Mouse (Mus musculus) hindbrain, embryonic 13.5 days (tissue): ENCODE results near the gene Riiad1. TPM values are rescaled to one million over a fixed set of nuclear protein-coding genes. Genes with fewer than 3 reads are reported as not detected.
A peak's percentile ranks its signal among the peaks of the same experiment; 100 is the strongest.

Source experiments
- ATAC-seq: fragments of 200-750 bp; cut with Nextera tagmentation; 2 replicates; pipeline ENCODE4 v1.8.0; 2017; ENCODE audit warnings: moderate TSS enrichment; ENCODE audit not compliant: low FRiP score
- H3K27ac ChIP-seq: fragments of 300-500 bp; sonication (generic); 2 replicates; pipeline ENCODE4 v1.5.1; 2015; ENCODE audit warnings: inconsistent platforms, mild to moderate bottlenecking, moderate library complexity
- H3K27me3 ChIP-seq: fragments of 300-500 bp; sonication (generic); 2 replicates; pipeline ENCODE4 v1.6.1; 2015; ENCODE audit warnings: mild to moderate bottlenecking, inconsistent platforms
- H3K36me3 ChIP-seq: fragments of 300-500 bp; sonication (generic); 2 replicates; pipeline ENCODE4 v1.6.1; 2015; ENCODE audit warnings: mild to moderate bottlenecking, inconsistent platforms
- H3K4me1 ChIP-seq: fragments of 300-500 bp; sonication (generic); replicated peaks from 2 replicates; pipeline ENCODE4 v1.6.1; 2015; ENCODE audit warnings: inconsistent platforms
- H3K4me2 ChIP-seq: fragments of 300-500 bp; sonication (generic); 2 replicates; pipeline ENCODE4 v1.6.1; 2015; ENCODE audit warnings: inconsistent platforms, mild to moderate bottlenecking, moderate library complexity
- H3K4me3 ChIP-seq: fragments of 300-500 bp; sonication (generic); 2 replicates; pipeline ENCODE4 v1.5.1; 2015; ENCODE audit warnings: mild to moderate bottlenecking, inconsistent platforms
- H3K9ac ChIP-seq: fragments of 300-500 bp; sonication (generic); 2 replicates; pipeline ENCODE4 v1.6.1; 2015; ENCODE audit warnings: mild to moderate bottlenecking, inconsistent platforms
- H3K9me3 ChIP-seq: fragments of 300-500 bp; sonication (generic); 2 replicates; pipeline ENCODE4 v1.6.1; 2016; ENCODE audit warnings: inconsistent platforms
- WGBS: fragments of 180-500 bp; shearing (Covaris S2); methylation state at CpG from one replicate; pipeline ENCODE4 v1.1.7; 2015; 5-methylcytosine and 5-hydroxymethylcytosine counted together
- polyA plus RNA-seq: library from polyadenylated mRNA; unstranded; fragments of >200 nt; fragmentation: Nextera tagmentation; extraction: Ambion mirVana; gene quantifications from 2 replicates; pipeline ENCODE4 v1.2.1, GENCODE M21; 2015

Gene Riiad1
- polyA plus RNA-seq: 25.0 and 27.1 TPM in 2 replicates

- Histone ChIP-seq H3K4me1 (peaks cover 83% of the 10 kb centered on the region), H3K9me3 (no peaks in the 10 kb centered on the region), H3K27ac (peak within 1 kb of the TSS; percentile 94), H3K4me3 (peak within 1 kb of the TSS; percentile 77), H3K36me3 (peaks cover 28% of the 10 kb centered on the region), H3K9ac (peak within 1 kb of the TSS; percentile 93), H3K4me2 (peak within 1 kb of the TSS; percentile 98), H3K27me3 (no peaks in the 10 kb centered on the region)
- ATAC-seq: no peak
- 8% methylated on average over 16 of the region's 16 CpGs for WGBS
Observed at GRCm38 (mm10) chr3:94480291-94480884, at the start of gene Riiad1. TSS of gene Riiad1 (minus strand) at chr3:94480341.

GRCm38 (mm10) chr3:94526731-94527130, 46.6 kb upstream of the Riiad1 start:
- H3K9ac ChIP-seq: no peak overlapping the region
- no peak overlapping the region for H3K4me3 ChIP-seq
- H3K27ac ChIP-seq: no peak overlapping the region
- no peaks in the 10 kb centered on the region for H3K27me3 ChIP-seq
- peaks cover 31% of the 10 kb centered on the region for H3K36me3 ChIP-seq
- 84% methylated on average over 2 of the region's 2 CpGs for WGBS
- H3K4me1 ChIP-seq: no peaks in the 10 kb centered on the region
- H3K9me3 ChIP-seq: no peaks in the 10 kb centered on the region
- H3K4me2 ChIP-seq: no peak overlapping the region
- ATAC-seq: no peak

GRCm38 (mm10) chr3:94506664-94507063, 26.5 kb upstream of the Riiad1 start:
- Histone ChIP-seq H3K4me2 (no peak overlapping the region), H3K27me3 (no peaks in the 10 kb centered on the region), H3K36me3 (peaks cover 56% of the 10 kb centered on the region), H3K9ac (no peak overlapping the region), H3K9me3 (no peaks in the 10 kb centered on the region), H3K27ac (no peak overlapping the region), H3K4me3 (no peak overlapping the region), H3K4me1 (no peaks in the 10 kb centered on the region)
- no peak for ATAC-seq
- 88% methylated on average over 1 of the region's 1 CpGs for whole genome bisulfite sequencing

GRCm38 (mm10) chr3:94502243-94502642, 22.1 kb upstream of the Riiad1 start:
- Histone ChIP-seq H3K4me2 (no peak overlapping the region), H3K36me3 (peaks cover 47% of the 10 kb centered on the region), H3K4me1 (no peaks in the 10 kb centered on the region), H3K27ac (no peak overlapping the region), H3K27me3 (no peaks in the 10 kb centered on the region), H3K4me3 (no peak overlapping the region), H3K9me3 (no peaks in the 10 kb centered on the region), H3K9ac (no peak overlapping the region)
- 0 out of 2 replicates have a peak, but pooled peaks have one; percentile 49 for ATAC-seq
- 74% methylated on average over 3 of the region's 3 CpGs for WGBS

GRCm38 (mm10) chr3:94497162-94497561, 17.0 kb upstream of the Riiad1 start:
- Histone ChIP-seq H3K9me3 (no peaks in the 10 kb centered on the region), H3K9ac (no peak overlapping the region), H3K36me3 (peaks cover 34% of the 10 kb centered on the region), H3K27ac (no peak overlapping the region), H3K4me3 (no peak overlapping the region), H3K27me3 (no peaks in the 10 kb centered on the region), H3K4me2 (no peak overlapping the region), H3K4me1 (no peaks in the 10 kb centered on the region)
- 86% methylated on average over 4 of the region's 4 CpGs for WGBS
- no peak for ATAC-seq

- peaks cover 84% of the 10 kb centered on the region for H3K4me1 ChIP-seq
- no peak overlapping the region for H3K4me2 ChIP-seq
- H3K27ac ChIP-seq: peak overlapping the region; percentile 58
- WGBS: 72% methylated on average over 6 of the region's 6 CpGs
- ATAC-seq: no peak
- H3K4me3 ChIP-seq: no peak overlapping the region
- H3K9ac ChIP-seq: peak overlapping the region; percentile 39; the same call in 1 of the 2 replicates
- no peaks in the 10 kb centered on the region for H3K27me3 ChIP-seq
- no peaks in the 10 kb centered on the region for H3K9me3 ChIP-seq
- peaks cover 76% of the 10 kb centered on the region for H3K36me3 ChIP-seq
Observed at GRCm38 (mm10) chr3:94487581-94487980, 7.4 kb upstream of the Riiad1 start.

- no peak overlapping the region for H3K4me2 ChIP-seq
- H3K9me3 ChIP-seq: no peaks in the 10 kb centered on the region
- H3K4me3 ChIP-seq: no peak overlapping the region
- 0 out of 2 replicates have a peak overlapping the region, but pooled peaks have one; percentile 24 for H3K9ac ChIP-seq
- 64% methylated on average over 7 of the region's 7 CpGs for WGBS
- H3K27ac ChIP-seq: peak overlapping the region; percentile 95
- peaks cover 92% of the 10 kb centered on the region for H3K4me1 ChIP-seq
- no peak for ATAC-seq
- H3K36me3 ChIP-seq: peaks cover 79% of the 10 kb centered on the region
- no peaks in the 10 kb centered on the region for H3K27me3 ChIP-seq
Observed at GRCm38 (mm10) chr3:94485922-94486321, 5.8 kb upstream of the Riiad1 start.

GRCm38 (mm10) chr3:94483790-94484439, 3.8 kb upstream of the Riiad1 start:
- Histone ChIP-seq H3K9ac (peak overlapping the region; percentile 60), H3K4me3 (peak overlapping the region; percentile 25), H3K4me2 (peak overlapping the region; percentile 54), H3K27ac (peak overlapping the region; percentile 95), H3K27me3 (no peaks in the 10 kb centered on the region), H3K9me3 (no peaks in the 10 kb centered on the region), H3K4me1 (peaks cover 96% of the 10 kb centered on the region), H3K36me3 (peaks cover 62% of the 10 kb centered on the region)
- 14% methylated on average over 20 of the region's 20 CpGs for WGBS
- peak; percentile 91 for ATAC-seq

- no peak for ATAC-seq
- Histone ChIP-seq H3K4me1 (peaks cover 94% of the 10 kb centered on the region), H3K27me3 (no peaks in the 10 kb centered on the region), H3K27ac (peak overlapping the region; percentile 95), H3K36me3 (peaks cover 52% of the 10 kb centered on the region), H3K9ac (peak overlapping the region; percentile 93; the same call in 1 of the 2 replicates), H3K4me3 (no peak overlapping the region), H3K9me3 (no peaks in the 10 kb centered on the region), H3K4me2 (peak overlapping the region; percentile 98)
- WGBS: 82% methylated on average over 17 of the region's 17 CpGs
Observed at GRCm38 (mm10) chr3:94482764-94483385, 2.7 kb upstream of the Riiad1 start.

GRCm38 (mm10) chr3:94481429-94481828, 1.3 kb upstream of the Riiad1 start:
- Histone ChIP-seq H3K27ac (peak overlapping the region; percentile 94), H3K4me1 (peaks cover 89% of the 10 kb centered on the region), H3K4me2 (peak overlapping the region; percentile 98), H3K27me3 (no peaks in the 10 kb centered on the region), H3K9ac (peak overlapping the region; percentile 93), H3K9me3 (no peaks in the 10 kb centered on the region), H3K4me3 (peak overlapping the region; percentile 77; the same call in 1 of the 2 replicates), H3K36me3 (peaks cover 38% of the 10 kb centered on the region)
- no peak for ATAC-seq
- 70% methylated on average over 4 of the region's 4 CpGs for WGBS

GRCm38 (mm10) chr3:94479564-94479963, 577 bp downstream of the Riiad1 start:
- Histone ChIP-seq H3K4me3 (peak overlapping the region; percentile 77), H3K9ac (peak overlapping the region; percentile 93), H3K4me2 (peak overlapping the region; percentile 98), H3K27me3 (no peaks in the 10 kb centered on the region), H3K27ac (peak overlapping the region; percentile 94), H3K36me3 (peaks cover 20% of the 10 kb centered on the region), H3K9me3 (no peaks in the 10 kb centered on the region), H3K4me1 (peaks cover 75% of the 10 kb centered on the region)
- ATAC-seq: no peak
- 10% methylated on average over 11 of the region's 11 CpGs for WGBS

- peaks cover 66% of the 10 kb centered on the region for H3K4me1 ChIP-seq
- H3K36me3 ChIP-seq: peaks cover 18% of the 10 kb centered on the region
- H3K4me2 ChIP-seq: peak overlapping the region; percentile 98
- peak overlapping the region; percentile 77 for H3K4me3 ChIP-seq
- H3K9ac ChIP-seq: peak overlapping the region; percentile 93
- ATAC-seq: peak; percentile 6; the same call in 1 of the 2 replicates
- 1% methylated on average over 9 of the region's 9 CpGs for WGBS
- H3K27me3 ChIP-seq: no peaks in the 10 kb centered on the region
- no peaks in the 10 kb centered on the region for H3K9me3 ChIP-seq
- H3K27ac ChIP-seq: peak overlapping the region; percentile 94
Observed at GRCm38 (mm10) chr3:94478591-94479169, 1.5 kb downstream of the Riiad1 start.
